Mouse (Mus musculus): Measurements from ENCODE around the gene Lcn12.

DNA sequence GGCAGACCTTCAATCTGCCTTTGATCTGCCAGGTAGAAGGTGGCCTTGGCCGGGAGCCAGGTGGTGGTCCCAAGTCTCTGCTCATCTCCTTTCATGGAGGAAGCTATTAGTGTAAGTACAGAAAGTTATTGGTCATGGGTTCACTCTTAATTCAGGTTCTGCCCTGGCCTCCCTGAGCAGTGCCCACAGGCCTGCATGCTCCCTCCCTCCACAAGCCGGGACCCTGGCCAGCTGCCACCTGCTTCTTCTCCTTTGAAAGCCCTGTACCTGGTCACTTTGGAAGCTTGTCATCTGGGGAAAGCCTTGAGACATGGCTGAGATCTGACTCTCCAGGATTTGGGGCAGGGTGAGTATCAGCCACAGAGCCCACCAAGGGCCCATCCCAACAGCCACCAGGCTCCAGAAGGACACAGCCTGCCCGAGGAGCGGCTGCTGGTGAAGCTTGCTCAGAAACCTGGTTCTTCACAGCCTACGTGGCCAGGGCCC lies at the start of gene Lcn12:
- TF ChIP-seq POLR2A (IDR thresholded peaks at IDR 0.05; ENCODE audit: borderline replicate concordance, extremely low read depth, insufficient read depth, insufficient read length, poor library complexity, severe bottlenecking) (no peak), CTCF (IDR thresholded peaks at IDR 0.05; ENCODE audit: borderline replicate concordance, extremely low read depth, insufficient read depth, insufficient read length) (no peak)

All from brain, embryonic 14.5 days (tissue).